Mouse (Mus musculus) cortical plate, adult 2 months (tissue): ENCODE data around the gene Sorbs2. TPM values are rescaled to one million over a fixed set of nuclear protein-coding genes. Genes with fewer than 3 reads are reported as not detected.

Experiments used
- H3K27ac ChIP-seq: fragments of 200-500 bp; 2 replicates; pipeline ENCODE4 v1.5.1; 2012; ENCODE audit warnings: low read length, control low read depth, inconsistent platforms; ENCODE audit not compliant: insufficient read depth
- H3K4me1 ChIP-seq: fragments of 200-500 bp; 2 replicates; pipeline ENCODE4 v1.6.1; 2011; ENCODE audit warnings: low read length; ENCODE audit not compliant: control insufficient read depth, insufficient read depth
- H3K4me3 ChIP-seq: fragments of 200-500 bp; 2 replicates; pipeline ENCODE4 v1.5.1; 2011; ENCODE audit warnings: mild to moderate bottlenecking, low read length, control low read depth; ENCODE audit not compliant: insufficient read depth
- CTCF ChIP-seq: fragments of 200-500 bp; IDR thresholded peaks from 2 replicates; pipeline ENCODE4 v1.5.1; 2011; ENCODE audit warnings: mild to moderate bottlenecking, control low read depth, low read length; ENCODE audit not compliant: insufficient read depth; ENCODE audit errors: extremely low read depth
- POLR2A ChIP-seq: fragments of 200-500 bp; IDR thresholded peaks from 2 replicates; pipeline ENCODE4 v1.6.1; 2011; ENCODE audit warnings: mild to moderate bottlenecking, low read length, control low read depth; ENCODE audit not compliant: insufficient read depth; ENCODE audit errors: extremely low read depth
- polyA plus RNA-seq: library from polyadenylated mRNA; depleted of rRNA; stranded (reverse); fragments of >200 nt; gene quantifications from 2 replicates; pipeline ENCODE4 v1.2.3, GENCODE M21; 2012

Sorbs2 gene
- polyA plus RNA-seq, 1 experiment: 136 TPM

DNA sequence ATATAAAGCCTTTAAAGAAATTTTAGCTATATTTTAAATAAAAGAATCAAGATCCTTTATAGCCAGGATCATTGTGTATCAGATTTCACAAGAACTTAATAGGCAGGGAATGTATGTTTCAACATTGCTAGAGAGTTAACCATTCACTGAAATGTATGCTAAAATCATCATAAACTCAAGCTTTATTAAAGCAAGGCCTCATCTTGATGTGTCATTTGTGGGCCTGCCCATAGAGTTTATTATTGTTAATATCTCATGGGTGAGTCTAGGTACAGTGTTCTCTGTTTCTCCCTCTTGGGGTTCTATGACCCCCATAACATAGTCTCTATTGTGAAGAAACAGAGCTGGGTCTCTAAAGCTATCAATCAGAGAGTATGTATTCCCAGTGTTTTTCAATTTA lies 236.2 kb downstream of the Sorbs2 start:
- H3K4me1 ChIP-seq: no peaks in the 10 kb centered on the region; the same call in none of the 2 replicates
- TF ChIP-seq POLR2A: no peak
- no peak for TF ChIP-seq CTCF
- no peak overlapping the region for H3K4me3 ChIP-seq
- H3K27ac ChIP-seq: no peak overlapping the region

DNA sequence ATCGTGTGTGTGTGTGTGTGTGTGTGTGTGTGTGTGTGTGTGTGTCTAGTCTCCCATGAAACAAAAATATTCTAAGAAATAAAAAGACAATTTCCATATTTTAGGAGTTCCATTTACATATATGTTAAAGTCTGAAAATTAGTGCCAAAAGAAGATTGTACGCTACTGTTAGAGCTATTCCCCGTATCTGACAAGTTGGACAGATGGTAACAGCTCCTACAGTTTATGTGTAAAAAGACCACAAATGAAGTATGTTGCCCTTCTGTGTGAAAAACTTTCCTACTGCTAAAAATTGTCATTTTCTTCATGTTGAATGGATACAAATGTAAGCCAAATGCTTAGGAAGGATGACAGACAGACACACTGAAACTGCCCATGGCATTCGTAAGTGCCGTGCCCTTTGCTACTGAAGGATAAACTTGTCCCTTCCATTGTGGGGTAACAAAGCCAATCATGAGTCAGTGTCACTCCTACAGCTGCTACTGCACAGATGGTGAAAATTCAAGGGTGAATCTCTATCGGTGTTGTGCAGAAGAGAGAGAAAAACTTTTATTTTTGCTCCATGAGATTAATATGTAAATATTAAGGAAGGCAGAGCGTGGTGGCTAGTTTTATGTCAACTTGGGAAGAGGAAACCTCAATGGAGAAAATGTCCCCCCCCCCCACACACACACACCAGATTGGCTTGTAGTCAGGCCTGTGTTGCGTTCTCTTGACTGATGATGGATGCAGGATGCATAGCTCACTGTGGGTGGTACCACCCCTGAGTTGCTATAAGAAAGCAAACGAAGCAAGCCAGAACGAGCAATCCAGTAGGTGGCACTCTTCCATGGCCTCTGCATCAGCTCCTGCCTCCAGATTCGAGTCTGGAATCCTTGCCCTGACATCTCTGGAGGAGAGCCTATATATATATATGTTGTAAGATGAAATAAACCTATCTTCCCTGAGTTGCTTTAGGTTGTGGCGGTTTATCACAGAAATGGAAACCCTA lies 244.2 kb downstream of the Sorbs2 start:
- no peak overlapping the region for H3K4me3 ChIP-seq
- H3K27ac ChIP-seq: no peak overlapping the region
- H3K4me1 ChIP-seq: peaks cover 3% of the 10 kb centered on the region
- TF ChIP-seq CTCF (peak; percentile 44), POLR2A (no peak)

DNA sequence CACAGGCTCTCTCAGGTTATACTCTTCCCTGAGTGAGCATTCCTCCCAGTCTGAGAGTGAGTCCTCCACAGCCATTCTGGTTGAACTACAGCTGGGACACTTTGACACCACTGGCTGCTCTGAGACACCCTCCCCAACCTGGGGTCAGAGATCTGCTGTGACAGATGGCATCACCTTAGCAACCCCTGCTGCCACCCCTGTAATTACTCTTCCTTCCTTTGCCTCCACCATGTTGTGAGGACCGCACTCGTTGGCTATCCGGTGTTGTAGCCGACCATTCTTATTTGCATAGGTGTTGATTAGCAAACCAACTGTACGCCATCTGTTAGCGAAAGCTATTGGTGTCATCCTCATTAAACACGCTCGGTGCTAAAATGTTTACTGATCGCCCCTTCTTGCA lies 247.9 kb downstream of the Sorbs2 start:
- Histone ChIP-seq H3K27ac (no peak overlapping the region), H3K4me1 (peaks cover 3% of the 10 kb centered on the region; the same call in 1 of the 2 replicates), H3K4me3 (no peak overlapping the region)
- TF ChIP-seq CTCF: no peak
- no peak for TF ChIP-seq POLR2A

DNA sequence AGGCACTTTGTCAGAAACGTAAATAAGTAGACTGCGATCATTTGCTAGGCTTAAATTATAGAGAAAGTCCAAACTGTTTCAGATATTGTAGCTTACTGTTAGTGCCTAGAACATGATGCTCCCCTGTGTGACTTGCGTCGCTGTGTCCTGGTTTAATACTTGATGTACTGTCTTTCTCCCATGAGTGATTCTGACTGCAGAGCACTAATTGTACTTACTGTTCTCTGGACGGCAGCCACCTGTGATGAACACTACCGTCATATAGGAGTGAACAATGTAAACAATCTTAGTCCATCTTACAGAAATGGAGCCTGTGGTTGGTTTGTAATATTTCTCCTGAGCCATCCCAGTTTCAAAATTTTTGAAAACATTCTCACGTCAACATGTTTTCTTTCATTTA lies 248.4 kb downstream of the Sorbs2 start:
- no peak for TF ChIP-seq CTCF
- no peak for TF ChIP-seq POLR2A
- peaks cover 3% of the 10 kb centered on the region; the same call in 1 of the 2 replicates for H3K4me1 ChIP-seq
- H3K4me3 ChIP-seq: no peak overlapping the region
- H3K27ac ChIP-seq: no peak overlapping the region

DNA sequence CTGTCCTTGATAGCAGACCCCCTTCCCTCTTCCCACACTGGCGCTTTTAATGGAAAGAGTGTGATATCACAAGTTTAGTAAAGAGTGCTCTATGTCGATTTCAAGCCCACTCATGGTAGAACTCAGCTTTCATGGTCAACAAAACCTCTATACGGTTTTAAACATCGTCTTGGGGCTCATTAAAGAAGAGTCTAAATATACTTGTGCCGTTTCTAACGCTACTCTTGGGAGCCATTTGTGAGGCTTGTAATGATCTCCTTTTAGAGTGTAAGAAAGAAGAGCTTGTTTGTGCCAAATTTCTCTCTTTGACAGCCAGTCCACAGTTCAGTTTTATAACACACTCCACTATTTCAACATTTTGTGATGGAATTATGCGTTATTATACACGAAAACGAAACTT lies 253.0 kb downstream of the Sorbs2 start:
- TF ChIP-seq CTCF (no peak), POLR2A (no peak)
- no peak overlapping the region for H3K4me3 ChIP-seq

DNA sequence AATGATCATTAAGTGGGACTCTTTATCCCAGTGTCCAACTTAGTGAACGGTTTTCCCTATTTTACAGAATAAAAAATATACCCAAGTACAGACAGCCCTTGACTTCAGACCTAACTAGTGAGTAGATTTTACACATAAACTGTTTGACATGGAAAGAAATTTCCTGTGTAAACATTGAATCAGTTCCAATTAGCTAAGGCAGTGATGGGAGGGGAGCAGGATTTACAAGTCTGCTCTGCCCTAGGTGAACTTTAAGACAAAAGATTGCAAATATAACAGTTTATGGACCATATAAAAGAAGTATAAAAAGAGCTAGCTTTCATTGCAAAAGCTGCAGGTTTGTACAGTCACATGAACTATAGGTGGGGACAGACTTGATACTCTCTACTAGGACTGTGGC lies 253.5 kb downstream of the Sorbs2 start:
- TF ChIP-seq CTCF: no peak
- no peak for TF ChIP-seq POLR2A
- H3K27ac ChIP-seq: no peak overlapping the region

More for the DNA sequence above, 253.0 kb downstream of the Sorbs2 start:
- no peak overlapping the region for H3K27ac ChIP-seq
- peaks cover 9% of the 10 kb centered on the region for H3K4me1 ChIP-seq

DNA sequence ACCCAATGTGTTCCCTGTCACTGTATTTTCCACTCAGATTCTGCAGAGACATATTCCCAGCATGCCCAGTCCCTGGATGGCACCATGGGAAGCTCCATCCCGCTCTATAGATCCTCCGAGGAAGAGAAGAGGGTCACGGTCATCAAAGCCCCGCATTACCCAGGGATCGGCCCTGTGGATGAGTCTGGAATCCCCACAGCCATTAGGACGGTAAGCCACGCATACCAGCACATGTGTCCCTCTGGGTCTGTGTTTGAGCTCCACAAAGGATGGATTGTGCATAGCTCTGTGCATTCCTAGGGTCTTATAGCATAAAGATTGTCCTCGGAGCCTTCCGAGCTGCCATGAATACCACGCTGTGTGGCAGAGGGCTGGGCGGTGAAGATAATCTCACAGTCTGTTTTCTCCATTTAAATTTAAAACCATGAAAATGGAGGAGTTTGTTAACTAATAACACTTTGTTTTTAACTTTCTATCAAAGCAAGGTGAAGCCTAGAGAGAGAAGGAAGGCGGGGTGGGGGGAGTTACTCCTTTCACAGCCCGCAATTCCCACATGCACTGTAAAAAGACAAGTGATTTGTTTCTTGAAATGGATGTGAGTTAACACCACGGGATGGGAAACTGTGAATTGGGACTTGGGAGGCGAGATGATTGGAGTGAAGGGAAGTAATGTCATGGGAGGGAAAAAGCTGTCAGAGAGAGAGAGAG lies 255.5 kb downstream of the Sorbs2 start:
- Histone ChIP-seq H3K4me1 (peaks cover 9% of the 10 kb centered on the region), H3K4me3 (no peak overlapping the region), H3K27ac (no peak overlapping the region)
- TF ChIP-seq CTCF (no peak), POLR2A (no peak)

More for the DNA sequence above, 253.5 kb downstream of the Sorbs2 start:
- H3K4me3 ChIP-seq: no peak overlapping the region
- H3K4me1 ChIP-seq: peaks cover 9% of the 10 kb centered on the region

DNA sequence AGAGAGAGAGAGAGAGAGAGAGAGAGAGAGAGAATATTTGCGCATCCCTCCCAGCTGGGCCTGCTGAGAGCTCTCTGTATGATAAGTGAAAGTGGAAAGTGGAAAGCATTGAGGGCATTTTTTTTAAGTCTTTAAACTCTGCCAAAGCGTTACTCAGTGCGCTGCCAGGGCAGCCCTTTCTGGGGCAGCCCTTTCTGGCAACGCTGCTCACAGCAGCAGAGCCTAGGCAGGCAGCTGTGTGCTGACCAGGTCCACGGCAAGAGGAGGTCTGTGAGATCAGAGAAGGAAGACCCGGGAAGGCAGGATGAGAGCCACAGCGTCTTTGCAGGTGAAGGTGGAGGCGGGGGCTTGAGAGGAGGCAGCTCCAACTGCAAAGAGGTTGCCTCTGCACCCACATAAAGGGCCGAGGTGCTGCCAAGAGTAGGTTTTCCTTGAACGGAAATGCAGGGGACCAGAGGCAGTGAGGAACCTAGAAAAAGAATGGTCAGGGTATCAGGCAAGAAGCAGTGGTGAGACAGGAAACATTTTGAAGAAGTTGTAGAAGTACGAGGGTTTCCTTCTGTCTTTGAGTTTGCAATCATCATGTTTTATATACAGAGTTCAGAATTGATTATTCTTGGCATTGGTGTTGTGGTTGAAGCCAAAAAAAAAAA lies 256.2 kb downstream of the Sorbs2 start:
- Histone ChIP-seq H3K4me1 (peaks cover 9% of the 10 kb centered on the region), H3K27ac (peak overlapping the region; percentile 64; the same call in 1 of the 2 replicates), H3K4me3 (no peak overlapping the region)
- TF ChIP-seq CTCF (no peak), POLR2A (no peak)

DNA sequence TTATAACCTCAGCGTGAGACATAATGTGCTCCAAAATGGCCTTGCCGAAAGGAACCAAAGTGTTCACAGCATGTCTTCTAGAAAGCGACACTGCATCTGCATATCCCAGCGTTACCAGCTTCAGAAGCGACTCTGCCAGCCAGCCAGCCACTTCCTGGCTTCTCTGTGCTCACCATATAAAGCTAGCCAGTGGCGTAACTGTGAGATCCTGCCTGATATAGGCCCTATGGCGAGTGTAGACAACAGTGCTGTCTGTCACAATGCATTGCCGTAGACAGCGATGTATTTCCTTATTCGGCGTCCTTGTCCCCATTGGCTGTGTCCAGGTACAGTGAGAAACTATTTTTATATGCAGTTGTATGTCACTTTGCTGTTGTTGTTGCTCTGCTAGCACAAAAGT lies 258.6 kb downstream of the Sorbs2 start:
- TF ChIP-seq CTCF: no peak
- no peak for TF ChIP-seq POLR2A
- H3K4me1 ChIP-seq: peaks cover 9% of the 10 kb centered on the region
- H3K27ac ChIP-seq: no peak overlapping the region
- H3K4me3 ChIP-seq: no peak overlapping the region
